Mouse (Mus musculus): ENCODE data around the gene Ccdc113. TPM values are rescaled to one million over a fixed set of nuclear protein-coding genes. Genes with fewer than 3 reads are reported as not detected.

Ccdc113 gene
- total and polyA plus RNA-seq, 3 experiments: not detected

DNA sequence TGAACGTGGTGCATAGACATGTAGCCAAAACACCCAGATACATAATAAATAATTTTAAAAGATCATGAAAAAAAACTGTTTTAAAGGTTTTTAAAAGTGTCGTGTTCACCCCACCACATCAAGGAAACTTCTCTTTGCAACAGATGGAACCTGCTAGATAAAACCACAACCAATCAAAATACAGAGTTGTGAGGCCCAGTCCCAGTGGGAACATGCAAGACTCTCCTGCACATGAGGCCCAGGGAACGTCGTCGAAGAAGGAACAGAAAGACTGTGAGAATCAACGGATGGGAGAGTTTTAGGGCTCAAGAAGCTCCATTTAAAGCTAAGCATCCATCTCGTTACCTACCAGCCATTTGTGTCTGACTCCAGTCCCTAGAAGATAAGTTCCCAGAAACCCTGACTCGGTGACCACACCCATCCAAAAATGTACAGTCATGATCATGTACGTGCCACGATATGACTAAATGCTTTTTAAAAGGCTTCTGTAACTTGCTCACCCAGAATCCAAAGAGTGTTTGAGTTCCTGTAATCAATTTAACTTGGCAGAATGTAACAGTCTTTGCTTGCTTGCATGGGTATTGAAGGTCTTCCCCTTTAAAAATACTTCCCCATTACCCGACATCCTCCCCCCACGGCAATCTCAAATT is 58.4 kb downstream of the Ccdc113 start:
- no peak overlapping the region for H3K9ac ChIP-seq (ENCODE audit: insufficient read depth, low read depth)
- dilution Hi-C loops (cut with MboI; ENCODE audit: extremely low pct_ligation_motif_present, extremely low pct_unique_long_range_greater_than_20kb, low sequenced_read_pairs): no loop called here
- H3K36me3 ChIP-seq (replicated peaks in 1 of 2; ENCODE audit: control insufficient read depth in 1 of 2, insufficient read depth in 1 of 2, low read length in 1 of 2): no peaks in the 10 kb centered on the region
- TF ChIP-seq USF2 (conservative IDR thresholded peaks at IDR 0.05; ENCODE audit: low read depth, low read length): no peak
- no peak for TF ChIP-seq ZC3H11A (IDR thresholded peaks at IDR 0.05; ENCODE audit: low read depth, low read length)
- TF ChIP-seq CTCF (conservative IDR thresholded peaks at IDR 0.05 in 1 of 2, IDR thresholded peaks at IDR 0.05 in 1 of 2; ENCODE audit: low read depth in 2 of 2, low read length in 2 of 2): no peak
- no peak for TF ChIP-seq TCF12 (IDR thresholded peaks at IDR 0.05; ENCODE audit: low read depth, low read length)
- TF ChIP-seq ELF1 (IDR thresholded peaks at IDR 0.05; ENCODE audit: low read depth, low read length): no peak
- no peak for TF ChIP-seq USF1 (IDR thresholded peaks at IDR 0.05; ENCODE audit: low read depth, low read length)
- no peak for TF ChIP-seq SIN3A (IDR thresholded peaks at IDR 0.05; ENCODE audit: low read length)
- no peak for TF ChIP-seq EP300 (IDR thresholded peaks at IDR 0.05; ENCODE audit: low read length)
- TF ChIP-seq SMC3 (IDR thresholded peaks at IDR 0.05; ENCODE audit: low read depth, low read length): no peak
- no peak for TF ChIP-seq POLR2A (IDR thresholded peaks at IDR 0.05; ENCODE audit: low read depth, low read length)
- no peak overlapping the region for H3K4me2 ChIP-seq (ENCODE audit: insufficient read depth, low read depth, poor library complexity, severe bottlenecking)
- no peaks in the 10 kb centered on the region for H3K27me3 ChIP-seq (replicated peaks)
- peaks cover 0 to 6% of the 10 kb centered on the region in 2 experiments; a peak in 2 of 4 replicates for H3K4me1 ChIP-seq (ENCODE audit: control insufficient read depth in 1 of 2, insufficient read depth in 2 of 2)
- in situ Hi-C loops (cut with MboI; ENCODE audit: low pct_ligation_motif_present, low pct_unique_long_range_greater_than_20kb, low sequenced_read_pairs): no loop called here
- H3K27ac ChIP-seq (ENCODE audit: insufficient read depth, low read depth): no peak overlapping the region
- H3K4me3 ChIP-seq (replicated peaks in 1 of 3; ENCODE audit: low read depth in 2 of 3, low read length in 2 of 3, poor library complexity in 1 of 3): no peak overlapping the region
- H3K9me3 ChIP-seq (replicated peaks; ENCODE audit: low read length): peaks cover 5% of the 10 kb centered on the region
- DNase-seq (ENCODE audit: extremely low read depth): no peak
- H3K79me2 ChIP-seq (replicated peaks; ENCODE audit: control insufficient read depth, extremely low read depth, insufficient read depth, poor library complexity, severe bottlenecking): no peaks in the 10 kb centered on the region

DNA sequence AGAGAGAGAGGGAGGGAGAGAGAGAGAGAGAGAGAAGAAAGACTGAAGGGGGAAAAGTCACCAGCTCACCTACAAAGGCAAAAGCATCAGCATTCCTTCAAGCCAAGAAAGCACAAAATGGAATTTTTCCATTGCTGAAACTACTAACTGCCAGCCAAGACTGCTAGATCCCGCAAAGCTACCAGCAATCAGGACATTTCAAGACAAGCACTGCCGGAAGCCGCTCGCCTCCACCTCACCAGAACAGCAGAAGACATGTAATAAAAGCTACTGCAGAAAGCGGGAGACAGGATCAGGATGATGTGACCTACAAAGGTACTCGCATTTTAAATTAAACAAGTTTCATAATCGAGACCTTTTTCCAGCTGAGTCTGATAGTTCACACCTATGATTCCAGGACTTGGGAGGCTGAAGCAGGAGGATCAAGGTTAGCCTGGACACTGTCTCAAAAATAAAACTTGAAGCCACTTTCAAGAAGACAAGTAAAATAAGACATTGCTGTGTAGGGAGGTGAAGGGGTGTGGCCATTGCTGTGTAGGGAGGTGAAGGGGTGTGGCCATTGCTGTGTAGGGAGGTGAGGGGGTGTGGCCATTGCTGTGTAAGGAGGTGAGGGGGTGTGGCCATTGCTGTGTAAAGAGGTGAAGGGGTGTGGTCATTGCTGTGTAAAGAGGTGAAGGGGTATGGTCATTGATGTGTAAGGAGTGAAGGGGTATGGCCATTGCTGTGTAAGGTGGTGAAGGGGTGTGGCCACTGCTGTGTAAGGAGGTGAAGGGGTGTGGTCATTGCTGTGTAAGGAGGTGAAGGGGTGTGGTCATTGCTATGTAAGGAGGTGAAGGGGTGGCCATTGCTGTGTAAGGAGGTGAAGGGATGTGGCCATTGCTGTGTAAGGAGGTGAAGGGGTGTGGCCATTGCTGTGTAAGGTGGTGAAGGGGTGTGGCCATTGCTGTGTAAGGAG is 59.8 kb downstream of the Ccdc113 start:
- Histone ChIP-seq H3K4me2 (ENCODE audit: insufficient read depth, low read depth, poor library complexity, severe bottlenecking) (no peak overlapping the region), H3K27me3 (replicated peaks) (no peaks in the 10 kb centered on the region), H3K9me3 (replicated peaks; ENCODE audit: low read length) (no peaks in the 10 kb centered on the region), H3K36me3 (replicated peaks in 1 of 2; ENCODE audit: control insufficient read depth in 1 of 2, insufficient read depth in 1 of 2, low read length in 1 of 2) (no peaks in the 10 kb centered on the region), H3K27ac (ENCODE audit: insufficient read depth, low read depth) (no peak overlapping the region), H3K79me2 (replicated peaks; ENCODE audit: control insufficient read depth, extremely low read depth, insufficient read depth, poor library complexity, severe bottlenecking) (no peaks in the 10 kb centered on the region), H3K4me1 (ENCODE audit: control insufficient read depth in 1 of 2, insufficient read depth in 2 of 2) (peaks cover 0 to 6% of the 10 kb centered on the region in 2 experiments; a peak in 2 of 4 replicates), H3K4me3 (replicated peaks in 1 of 3; ENCODE audit: low read depth in 2 of 3, low read length in 2 of 3, poor library complexity in 1 of 3) (no peak overlapping the region), H3K9ac (ENCODE audit: insufficient read depth, low read depth) (no peak overlapping the region)
- in situ Hi-C loops (cut with MboI; ENCODE audit: low pct_ligation_motif_present, low pct_unique_long_range_greater_than_20kb, low sequenced_read_pairs) (no loop called here), dilution Hi-C loops (cut with MboI; ENCODE audit: extremely low pct_ligation_motif_present, extremely low pct_unique_long_range_greater_than_20kb, low sequenced_read_pairs) (no loop called here)
- TF ChIP-seq POLR2AphosphoS2 (IDR thresholded peaks at IDR 0.05; ENCODE audit: low read depth, low read length) (no peak), TCF12 (IDR thresholded peaks at IDR 0.05; ENCODE audit: low read depth, low read length) (no peak), USF1 (IDR thresholded peaks at IDR 0.05; ENCODE audit: low read depth, low read length) (no peak), POLR2A (IDR thresholded peaks at IDR 0.05; ENCODE audit: low read depth, low read length) (no peak), MYC (IDR thresholded peaks at IDR 0.05; ENCODE audit: low read depth, low read length) (no peak), CHD2 (IDR thresholded peaks at IDR 0.05; ENCODE audit: low read length) (no peak), GABPA (IDR thresholded peaks at IDR 0.05; ENCODE audit: insufficient replicate concordance, low read depth, low read length) (no peak), EP300 (IDR thresholded peaks at IDR 0.05; ENCODE audit: low read length) (no peak)
- DNase-seq (ENCODE audit: extremely low read depth): peak; percentile 11

All from CH12.LX (cell line).